Mouse (Mus musculus) megakaryocyte progenitor cell, adult 5-6 weeks (primary cell): ENCODE results near the gene Ttll5. TPM values are rescaled to one million over a fixed set of nuclear protein-coding genes. Genes with fewer than 3 reads are reported as not detected.
A peak's percentile ranks its signal among the peaks of the same experiment; 100 is the strongest.

Experiments used
- ATAC-seq: replicated peaks from 2 replicates; pipeline ENCODE4 v1.8.0; 2016; ENCODE audit warnings: mild to moderate bottlenecking, moderate TSS enrichment, inconsistent platforms; ENCODE audit not compliant: poor library complexity
- total RNA-seq, 2 experiments: library from RNA; stranded (forward) in 1 of 2; stranded (reverse) in 1 of 2; fragments of 157-497, 149-512 nt in 1 of 2; fragments of 200-1000 nt in 1 of 2; gene quantifications; 2 replicates each; pipeline versions ENCODE4 v1.2.3 to v1.2.4; 2015 to 2017

The Ttll5 gene
- total RNA-seq, 2 experiments from 2014 or later = 20.1 to 20.8 TPM

DNA sequence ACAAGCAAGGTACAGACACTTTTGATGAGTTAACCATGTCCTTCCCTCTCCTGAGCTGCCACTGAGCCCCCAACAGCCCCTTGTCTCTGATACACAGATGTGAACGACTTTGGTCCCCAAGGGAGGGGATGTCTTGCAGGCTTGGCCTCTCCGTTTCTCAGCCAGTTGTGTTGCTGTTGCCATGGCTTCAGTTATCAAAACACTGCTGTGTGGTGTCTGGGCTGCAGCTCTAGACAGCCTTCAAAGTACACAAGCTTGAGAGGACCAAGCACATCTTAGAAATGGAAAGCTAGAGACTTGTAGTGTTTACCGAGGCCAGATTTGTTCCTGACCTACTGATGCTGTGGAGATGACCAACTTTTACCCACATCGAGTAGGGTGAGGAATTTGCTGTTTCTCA is 102.4 kb downstream of the Ttll5 start:
- no peak for ATAC-seq

DNA sequence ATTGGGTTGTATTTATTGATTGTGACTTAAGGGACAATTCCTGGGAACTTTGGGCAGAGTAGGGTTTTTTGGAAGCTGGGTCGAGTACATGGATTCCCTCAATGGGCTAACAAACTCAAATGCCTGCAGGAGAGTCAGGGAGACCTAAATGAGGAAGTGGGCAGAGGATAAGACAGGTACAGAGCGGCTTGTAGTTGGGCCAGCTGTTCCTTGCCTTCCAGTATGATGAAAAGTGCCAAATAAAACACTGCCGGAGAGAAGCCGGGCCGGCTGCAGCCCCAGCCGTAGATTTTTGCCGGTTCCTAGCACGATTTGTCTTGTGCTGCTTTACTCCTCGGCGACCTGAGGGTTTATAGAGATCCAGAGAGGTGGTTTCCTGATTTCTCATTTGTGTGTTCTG is 104.1 kb downstream of the Ttll5 start:
- ATAC-seq = peak; percentile 48; the same call in 1 of the 2 replicates

DNA sequence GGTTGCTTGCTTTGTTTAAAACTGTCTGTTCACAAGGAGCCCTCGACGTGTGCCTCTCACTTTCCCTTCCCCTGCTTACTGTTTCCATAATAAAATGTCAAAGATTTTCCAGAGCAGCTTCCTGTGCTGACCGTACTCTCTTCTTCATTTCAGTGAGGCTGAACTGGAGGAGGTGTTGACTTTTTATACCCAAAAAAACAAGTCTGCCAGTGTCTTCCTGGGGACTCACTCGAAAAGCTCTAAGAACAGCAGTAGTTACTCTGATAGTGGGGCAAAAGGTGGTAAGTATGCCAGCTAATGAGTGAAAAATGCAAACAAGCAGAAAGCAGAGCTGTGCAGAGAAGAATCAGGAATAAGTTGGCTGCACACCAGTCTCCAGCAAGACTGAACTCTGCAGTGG is 105.3 kb downstream of the Ttll5 start:
- no peak for ATAC-seq

DNA sequence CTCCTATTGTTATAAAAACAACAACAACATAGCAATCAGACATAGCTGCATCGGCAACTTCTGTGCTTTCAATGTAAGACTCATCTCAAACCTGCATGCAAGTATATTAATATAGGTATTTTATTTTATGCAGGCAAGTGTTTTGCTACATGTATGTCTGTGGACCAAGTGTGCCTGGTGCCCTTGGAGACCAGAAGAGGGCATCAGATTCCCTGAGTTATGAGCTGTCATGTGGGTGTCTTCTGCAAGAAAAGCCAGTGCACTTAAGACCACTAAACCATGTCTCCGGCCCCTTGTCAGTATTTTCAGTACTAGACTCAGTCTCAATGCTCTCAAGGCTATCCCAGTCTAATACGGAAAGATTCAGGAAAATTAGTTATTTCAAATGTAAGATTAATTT is 106.3 kb downstream of the Ttll5 start:
- no peak for ATAC-seq

DNA sequence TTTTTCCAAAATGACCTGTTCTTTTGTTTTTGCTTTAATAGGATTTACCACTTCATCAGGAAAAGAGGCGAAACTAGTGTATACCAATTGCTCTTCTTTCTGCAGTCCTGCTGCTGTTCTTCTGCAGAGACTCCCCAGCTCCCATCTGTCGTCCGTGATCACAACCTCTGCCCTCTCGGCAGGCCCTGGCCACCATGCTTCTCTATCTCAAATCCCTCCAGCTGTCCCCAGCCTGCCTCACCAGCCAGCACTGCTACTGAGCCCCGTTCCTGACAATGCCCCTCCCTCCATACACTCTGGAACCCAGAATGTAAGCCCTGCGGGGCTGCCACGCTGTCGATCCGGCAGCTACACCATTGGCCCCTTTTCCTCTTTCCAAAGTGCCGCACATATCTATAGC is 108.8 kb downstream of the Ttll5 start:
- no peak for ATAC-seq

DNA sequence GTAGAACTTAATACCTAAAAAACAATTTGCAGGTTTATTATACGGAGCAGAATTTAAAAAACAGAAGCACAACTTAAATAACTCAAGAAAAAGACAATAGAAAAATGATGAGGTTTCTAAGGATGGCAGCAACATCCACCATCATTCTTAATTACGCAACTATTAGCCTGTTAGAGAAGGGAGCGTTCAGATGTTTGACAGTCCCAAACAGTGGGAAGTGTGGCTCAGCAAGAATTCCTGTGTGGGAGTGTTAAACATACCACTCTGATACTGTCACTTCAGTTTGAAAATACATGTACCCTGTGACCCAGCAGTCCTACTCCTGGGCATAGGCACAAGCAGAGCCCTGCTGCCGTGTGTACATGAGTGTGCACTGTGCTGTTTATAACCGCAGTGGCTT is 112.9 kb downstream of the Ttll5 start:
- ATAC-seq = no peak

DNA sequence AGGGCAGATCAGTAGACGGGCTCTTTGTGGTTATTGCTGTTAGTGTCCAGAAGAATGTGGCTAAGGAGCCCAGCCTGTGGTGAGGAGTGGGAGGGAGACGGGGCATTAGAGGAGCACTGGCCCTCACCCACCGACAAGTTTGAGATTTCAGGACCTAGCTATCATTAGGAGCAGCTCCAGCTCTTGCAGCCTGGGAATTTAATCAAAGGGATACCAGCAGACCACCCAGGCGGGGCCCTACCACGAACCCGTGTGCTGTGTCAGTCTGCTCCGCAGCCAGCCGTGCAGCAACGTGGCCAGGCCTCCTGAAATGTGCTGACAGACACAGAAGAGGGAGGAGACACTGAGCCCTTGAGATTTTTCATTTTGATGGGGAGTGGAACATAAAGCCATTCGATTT is 119.0 kb downstream of the Ttll5 start:
- ATAC-seq = peak; percentile 46; the same call in 1 of the 2 replicates

DNA sequence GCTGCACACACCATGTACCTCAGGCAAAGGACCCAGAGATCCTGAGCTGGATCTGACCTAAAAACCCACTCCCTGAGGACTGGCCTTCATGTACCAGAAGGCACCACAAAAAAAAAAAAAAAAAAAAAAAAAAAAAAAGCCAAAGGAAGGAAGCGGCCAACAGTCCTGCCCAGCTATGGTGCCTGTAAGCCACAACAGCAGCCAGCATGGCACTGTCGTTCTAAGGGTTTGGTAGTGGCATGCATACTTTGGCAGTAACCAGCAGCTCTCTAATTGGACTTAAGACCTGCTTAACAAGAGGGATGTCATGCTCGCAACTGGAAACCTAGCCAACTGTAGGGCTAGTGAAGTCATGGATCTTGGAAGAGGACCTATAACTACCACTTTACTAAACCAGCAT is 120.0 kb downstream of the Ttll5 start:
- no peak for ATAC-seq

DNA sequence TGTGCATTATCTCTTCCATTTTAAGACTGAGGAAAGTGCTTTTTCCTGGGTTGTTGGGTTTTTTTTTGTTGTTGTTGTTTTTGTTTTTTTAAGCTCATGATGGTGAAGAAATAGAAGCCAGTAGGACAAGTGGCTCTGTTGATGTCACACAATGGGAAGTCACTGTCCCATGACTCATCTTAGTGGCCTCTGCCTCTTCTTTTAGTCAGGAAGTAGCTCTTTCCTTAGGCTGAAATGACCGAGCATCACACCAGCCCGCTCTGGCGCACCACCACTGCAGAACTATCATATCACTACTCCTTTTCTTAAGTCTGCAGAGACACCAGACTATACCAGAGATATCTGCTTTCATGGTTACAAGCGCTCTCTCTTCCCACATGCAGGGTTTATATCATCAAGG is 122.7 kb downstream of the Ttll5 start:
- ATAC-seq = no peak

DNA sequence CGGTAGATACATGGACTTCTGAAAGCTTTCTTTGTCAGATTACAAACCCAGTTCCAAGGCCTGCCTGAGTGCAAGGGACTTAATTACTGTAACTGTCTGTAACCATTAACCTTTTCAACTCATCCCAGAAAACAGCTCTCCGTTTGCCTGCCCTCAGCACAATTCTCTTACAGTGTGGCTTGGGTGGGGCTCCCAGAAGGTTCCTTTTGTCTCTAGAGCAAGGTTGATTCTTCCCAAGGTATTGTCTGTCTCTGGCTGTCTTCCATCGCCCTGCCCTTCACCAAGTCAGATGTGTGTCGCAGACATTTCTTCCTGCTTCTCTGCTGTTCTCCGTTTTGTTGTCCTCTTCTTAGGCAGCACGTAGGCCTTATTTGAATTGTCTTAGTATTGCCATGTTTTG is 125.2 kb downstream of the Ttll5 start:
- no peak for ATAC-seq

DNA sequence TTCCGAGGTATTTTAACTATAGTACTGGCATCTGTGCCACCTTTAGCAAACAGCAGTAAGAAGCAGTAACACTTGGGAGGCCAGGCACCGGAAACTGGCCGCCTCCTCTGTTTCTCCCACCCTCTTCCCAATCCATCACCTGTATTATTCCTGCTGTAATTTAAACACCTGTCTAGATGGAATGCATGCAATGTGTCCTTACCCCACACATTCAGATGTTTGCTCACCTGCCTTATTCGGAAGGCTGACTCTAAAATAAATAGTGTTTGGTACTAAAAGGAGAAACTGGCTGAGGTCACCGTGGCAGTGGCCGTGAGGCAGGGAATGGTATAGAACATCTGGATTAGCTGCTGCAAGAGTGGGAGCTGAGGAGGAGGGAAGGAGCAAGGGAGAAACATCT is 125.9 kb downstream of the Ttll5 start:
- no peak for ATAC-seq

DNA sequence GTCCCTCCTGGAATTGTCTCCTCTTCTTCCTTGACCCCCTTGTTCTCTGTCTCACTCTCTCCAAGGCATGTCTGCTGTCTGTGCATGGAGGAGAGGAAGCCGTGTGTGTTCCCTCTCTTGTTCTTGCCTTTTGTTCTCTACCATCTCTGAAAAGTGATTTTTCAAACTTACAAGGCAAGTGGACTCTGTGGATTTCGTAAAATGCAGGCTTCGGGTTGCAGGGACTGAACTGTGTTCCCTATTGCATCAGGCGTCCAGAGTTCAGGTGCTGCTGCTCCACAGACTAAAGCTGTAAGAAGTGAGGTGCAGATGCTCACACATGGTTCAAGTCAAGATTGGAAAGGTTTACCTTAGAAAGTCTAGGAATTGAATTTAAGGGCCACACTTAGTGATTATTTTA is 126.6 kb downstream of the Ttll5 start:
- ATAC-seq = no peak

DNA sequence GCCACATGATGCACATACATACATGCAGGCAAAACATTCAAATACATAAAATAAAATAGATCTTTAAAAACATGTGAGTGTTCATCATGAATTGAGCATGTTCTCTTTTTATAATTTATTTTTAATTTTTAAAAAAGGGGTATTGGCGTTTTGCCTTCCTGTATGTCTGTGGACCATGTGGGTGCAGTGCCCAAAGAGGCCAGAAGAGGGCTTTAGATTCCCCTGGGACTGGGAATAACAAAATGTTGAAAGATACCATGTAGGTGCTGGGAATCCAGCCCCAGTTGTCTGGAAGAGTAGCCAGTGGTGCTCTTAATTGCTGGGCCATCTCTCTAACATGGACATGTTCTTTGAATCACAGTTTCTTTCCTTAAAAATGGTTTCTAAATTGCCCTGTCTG is 127.4 kb downstream of the Ttll5 start:
- no peak for ATAC-seq

DNA sequence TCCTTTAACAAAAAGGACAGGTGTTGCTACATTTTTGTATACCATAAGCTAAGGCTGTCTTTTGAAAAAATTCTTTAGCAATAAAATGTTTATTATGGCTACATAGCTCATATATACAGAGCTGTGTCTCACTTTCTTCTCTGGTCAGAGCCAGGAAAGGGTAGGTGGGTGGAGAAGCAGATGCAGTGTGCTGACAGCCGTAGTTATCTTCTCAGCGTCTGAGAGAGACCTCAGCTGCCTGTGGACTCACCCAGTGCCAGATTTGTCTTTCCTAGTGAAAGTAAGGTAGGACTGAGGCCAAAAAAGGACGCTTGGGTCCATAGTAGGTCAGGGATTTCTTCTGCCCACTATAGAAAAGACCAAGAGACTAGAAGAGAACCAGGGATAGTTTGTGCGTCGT is 127.9 kb downstream of the Ttll5 start:
- ATAC-seq = no peak

DNA sequence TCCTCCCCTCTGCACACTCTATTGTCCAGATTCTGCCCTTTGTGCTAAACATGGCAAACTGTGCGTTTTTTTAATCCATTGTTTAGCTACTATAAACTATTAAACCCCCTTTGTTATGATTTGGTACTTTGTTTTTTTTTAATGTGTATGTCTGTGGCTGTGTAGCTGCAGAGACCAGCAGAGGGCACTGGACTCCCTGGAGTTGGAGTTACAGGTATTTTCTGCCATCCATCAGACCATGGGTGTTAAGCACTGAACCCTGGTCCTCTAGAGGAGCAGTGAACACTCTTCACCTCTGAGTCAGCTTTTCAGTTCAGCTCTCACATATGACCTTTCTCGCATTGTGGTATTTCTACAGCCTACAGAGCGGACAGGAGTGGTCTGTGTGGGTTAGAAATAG is 129.7 kb downstream of the Ttll5 start:
- 0 out of 2 replicates have a peak, but pooled peaks have one; percentile 42 for ATAC-seq

DNA sequence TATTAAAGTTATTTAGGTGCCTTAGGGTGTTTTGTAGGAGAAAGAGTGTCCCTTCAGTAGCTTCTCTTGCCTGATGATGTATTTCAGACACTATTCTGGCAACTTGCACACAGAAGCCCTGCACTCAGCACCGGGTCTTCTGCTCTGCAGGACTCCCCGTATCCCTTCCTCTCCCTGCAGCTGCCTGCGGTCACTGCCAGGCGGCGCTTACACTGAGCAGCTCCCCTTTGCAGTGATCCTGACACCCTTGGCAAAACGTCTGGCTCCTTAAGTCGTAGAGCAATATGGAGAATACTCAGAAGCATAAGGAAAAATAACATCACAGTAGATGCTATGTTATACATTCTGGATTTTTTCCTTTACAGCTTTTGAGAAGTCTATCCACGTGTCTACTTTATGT is 130.6 kb downstream of the Ttll5 start:
- ATAC-seq = no peak

DNA sequence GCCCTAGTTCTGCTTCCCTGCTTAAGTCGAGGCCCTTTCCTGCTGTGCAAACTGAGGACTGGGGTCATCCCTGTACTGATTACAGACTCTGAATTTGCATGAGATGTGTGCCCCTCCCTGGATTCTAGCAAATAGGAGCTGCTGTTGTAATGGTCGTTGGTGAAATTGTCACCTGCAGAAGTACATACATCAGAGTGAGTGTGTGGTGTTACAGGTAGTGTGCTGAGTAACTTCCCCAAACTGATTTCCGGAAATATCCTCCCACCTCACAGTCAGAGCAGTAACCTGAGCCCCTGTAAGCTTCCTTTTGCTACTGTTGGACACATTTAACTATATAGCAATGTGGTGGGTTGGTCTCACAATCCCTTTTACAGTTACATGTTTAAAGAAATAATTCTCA is 131.2 kb downstream of the Ttll5 start:
- ATAC-seq = no peak

DNA sequence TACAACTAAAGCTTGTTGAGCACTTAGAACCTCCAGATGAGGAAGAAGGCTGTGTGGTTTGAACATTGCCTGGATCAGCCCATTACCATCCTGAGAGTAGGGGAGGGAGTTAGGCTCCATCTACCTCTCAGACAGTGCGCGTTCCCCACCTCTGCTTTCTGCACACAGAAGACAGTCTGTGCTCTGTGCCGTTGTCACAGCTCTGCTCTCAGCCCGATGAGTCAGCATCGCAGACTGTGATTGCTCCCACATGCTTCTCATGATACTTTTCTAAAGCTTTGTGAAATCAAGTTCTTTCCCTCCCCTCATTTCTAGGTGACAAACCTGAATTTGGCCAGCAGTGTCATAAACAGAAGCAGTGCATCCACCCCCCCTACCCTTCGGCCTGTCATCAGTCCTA is 131.8 kb downstream of the Ttll5 start:
- ATAC-seq = 0 out of 2 replicates have a peak, but pooled peaks have one; percentile 12

DNA sequence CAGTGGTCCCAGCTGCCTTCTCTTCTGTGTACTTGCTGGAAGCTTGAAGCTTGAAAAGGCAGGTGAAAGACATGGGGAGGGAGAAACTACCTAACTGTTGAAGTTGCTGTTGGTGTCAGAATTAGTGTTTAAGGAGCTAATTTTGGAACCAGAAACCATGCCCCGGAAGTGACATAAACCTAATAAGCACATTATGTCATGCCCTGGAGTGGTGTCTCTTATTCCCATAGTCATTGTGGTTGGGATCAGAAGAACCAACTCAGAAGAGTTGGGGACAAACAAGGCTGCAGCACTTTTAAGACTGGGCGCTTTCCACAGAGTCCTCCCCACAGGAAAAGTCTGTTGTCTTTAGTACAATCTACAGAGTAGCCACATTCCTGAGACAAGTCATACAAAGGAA is 134.0 kb downstream of the Ttll5 start:
- peak; percentile 47; the same call in 1 of the 2 replicates for ATAC-seq

DNA sequence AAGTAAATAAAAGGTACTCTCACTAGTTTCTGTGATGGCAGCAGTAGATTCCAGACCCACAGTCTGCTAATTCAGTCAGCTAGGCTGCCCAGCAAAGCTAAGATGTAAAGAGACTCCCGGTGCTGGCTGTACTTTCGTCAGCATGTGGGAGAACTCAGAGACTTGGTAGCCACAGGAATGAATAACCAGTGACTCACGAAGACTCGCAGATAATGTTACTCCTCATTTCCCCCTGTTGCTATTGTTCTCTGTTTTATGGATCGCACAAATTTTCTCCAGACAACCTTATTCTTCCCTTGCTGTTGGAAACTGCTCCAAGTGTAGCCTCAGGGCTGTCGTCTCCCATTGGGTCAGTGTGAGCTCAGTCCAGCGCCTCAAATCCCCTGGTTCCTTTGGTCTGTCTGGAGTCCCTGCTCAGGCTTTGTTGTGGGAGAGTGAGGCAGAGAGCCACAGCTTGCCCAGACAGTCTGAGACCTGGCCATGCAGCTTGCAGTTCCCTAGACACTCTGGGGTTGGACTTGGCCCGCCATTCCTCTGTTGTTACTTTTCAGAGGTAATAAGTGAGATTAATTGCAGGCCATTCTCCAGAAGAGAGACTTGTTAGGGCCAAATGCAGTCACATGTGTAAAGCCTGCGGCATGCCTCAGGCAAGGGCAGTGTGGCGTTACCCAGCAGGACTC is 135.5 kb downstream of the Ttll5 start:
- ATAC-seq = no peak

DNA sequence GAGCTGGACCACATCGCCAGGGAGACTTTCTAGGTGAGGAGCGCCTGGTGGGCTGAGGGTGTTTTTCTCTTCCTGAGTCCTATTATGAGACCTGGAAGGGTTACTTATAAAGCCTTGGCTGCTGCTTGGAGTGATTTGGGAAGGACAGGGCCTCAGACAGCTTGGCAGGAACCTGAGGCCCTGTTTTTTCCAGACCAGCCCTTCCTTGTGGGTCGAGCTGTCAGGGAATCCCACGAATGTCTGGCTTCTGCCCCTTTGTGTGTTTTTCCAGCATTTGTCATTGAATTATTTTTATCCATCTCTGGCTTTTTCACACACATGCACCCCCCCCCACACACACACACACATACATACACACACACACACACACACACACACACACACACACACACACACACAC is 136.2 kb downstream of the Ttll5 start:
- ATAC-seq = no peak

DNA sequence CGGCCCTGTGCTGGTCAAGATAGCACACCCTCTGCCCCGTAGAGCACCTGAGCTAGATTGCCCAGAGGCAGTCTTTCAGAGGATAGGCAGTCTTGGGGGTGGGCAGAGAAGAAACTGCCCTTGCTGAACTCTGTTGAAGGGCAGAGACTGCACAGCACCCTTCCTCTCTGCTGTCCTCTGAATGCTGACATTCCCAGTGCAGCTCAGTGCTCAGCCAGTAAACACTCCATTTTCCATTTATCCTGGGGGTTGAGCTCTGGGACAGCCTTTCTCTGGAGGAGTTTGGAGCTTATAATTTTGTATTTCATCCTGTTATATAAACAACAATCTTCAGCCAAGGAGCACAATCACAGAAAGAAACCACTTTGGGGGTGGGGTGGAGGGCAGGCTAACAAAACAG is 138.7 kb downstream of the Ttll5 start:
- ATAC-seq = no peak

DNA sequence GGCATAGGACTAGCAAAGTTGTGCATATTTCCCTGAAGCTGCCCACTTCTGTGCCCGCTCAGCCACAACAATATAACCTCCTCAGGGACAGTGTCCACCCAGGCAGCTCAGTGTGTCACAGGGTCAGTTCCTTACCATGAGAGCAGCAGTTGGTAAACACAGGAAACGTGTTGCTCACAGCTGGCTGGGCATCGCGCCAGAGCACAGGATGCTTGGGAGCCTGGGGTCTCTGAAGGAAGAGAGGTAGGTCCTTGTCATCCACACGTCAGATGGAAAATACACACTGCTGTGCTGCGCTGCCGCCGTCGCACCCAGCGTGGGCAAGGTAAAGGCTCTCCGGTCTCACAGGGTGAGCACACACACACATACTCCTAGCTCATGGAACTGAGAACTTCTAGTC is 139.2 kb downstream of the Ttll5 start:
- peak; percentile 23; the same call in 1 of the 2 replicates for ATAC-seq
